Mouse (Mus musculus): ENCODE measurements around the gene Cnnm4.

Cnnm4 gene

GRCm38 (mm10) chr1:36542925-36543324, 71.5 kb downstream of the Cnnm4 start:
- DNase-seq (ENCODE audit: low spot score), result no peak

- DNase-seq (ENCODE audit: low spot score), result no peak
Observed at GRCm38 (mm10) chr1:36545382-36545781, 74.0 kb downstream of the Cnnm4 start.

GRCm38 (mm10) chr1:36545845-36546600, 74.6 kb downstream of the Cnnm4 start:
- no peak for DNase-seq (ENCODE audit: low spot score)

- peak; percentile 97 for DNase-seq (ENCODE audit: low spot score)
Observed at GRCm38 (mm10) chr1:36546888-36547471, 75.6 kb downstream of the Cnnm4 start, which contains the start of gene Ankrd39. TSS of gene Ankrd39 (minus strand) at chr1:36547445.

- DNase-seq (ENCODE audit: low spot score), result no peak
Observed at GRCm38 (mm10) chr1:36547981-36548598, 76.7 kb downstream of the Cnnm4 start.

- no peak for DNase-seq (ENCODE audit: low spot score)
Observed at GRCm38 (mm10) chr1:36548771-36549170, 77.4 kb downstream of the Cnnm4 start.

- no peak for DNase-seq (ENCODE audit: low spot score)
Observed at GRCm38 (mm10) chr1:36549491-36549890, 78.1 kb downstream of the Cnnm4 start.

- no peak for DNase-seq (ENCODE audit: low spot score)
Observed at GRCm38 (mm10) chr1:36550075-36550863, 78.8 kb downstream of the Cnnm4 start.

- DNase-seq (ENCODE audit: low spot score), result no peak
Observed at GRCm38 (mm10) chr1:36551904-36552303, 80.5 kb downstream of the Cnnm4 start.

GRCm38 (mm10) chr1:36552506-36552905, 81.1 kb downstream of the Cnnm4 start:
- DNase-seq (ENCODE audit: low spot score), result no peak

GRCm38 (mm10) chr1:36554633-36555399, 83.4 kb downstream of the Cnnm4 start:
- no peak for DNase-seq (ENCODE audit: low spot score)

- DNase-seq (ENCODE audit: low spot score), result no peak
Observed at GRCm38 (mm10) chr1:36555798-36556395, 84.5 kb downstream of the Cnnm4 start.

- DNase-seq (ENCODE audit: low spot score), result no peak
Observed at GRCm38 (mm10) chr1:36556553-36557456, 85.4 kb downstream of the Cnnm4 start.

- DNase-seq (ENCODE audit: low spot score), result no peak
Observed at GRCm38 (mm10) chr1:36557457-36558011, 86.1 kb downstream of the Cnnm4 start.
